Mouse (Mus musculus) thymus, postnatal 10 days (tissue): ENCODE data around the gene Slc25a34.

Experiments used
- DNase-seq, 2 experiments: peaks; one replicate each; pipeline ENCODE4 v3.0.0; 2021; ENCODE audit warnings: low spot score in 2 of 2

Gene Slc25a34

DNA sequence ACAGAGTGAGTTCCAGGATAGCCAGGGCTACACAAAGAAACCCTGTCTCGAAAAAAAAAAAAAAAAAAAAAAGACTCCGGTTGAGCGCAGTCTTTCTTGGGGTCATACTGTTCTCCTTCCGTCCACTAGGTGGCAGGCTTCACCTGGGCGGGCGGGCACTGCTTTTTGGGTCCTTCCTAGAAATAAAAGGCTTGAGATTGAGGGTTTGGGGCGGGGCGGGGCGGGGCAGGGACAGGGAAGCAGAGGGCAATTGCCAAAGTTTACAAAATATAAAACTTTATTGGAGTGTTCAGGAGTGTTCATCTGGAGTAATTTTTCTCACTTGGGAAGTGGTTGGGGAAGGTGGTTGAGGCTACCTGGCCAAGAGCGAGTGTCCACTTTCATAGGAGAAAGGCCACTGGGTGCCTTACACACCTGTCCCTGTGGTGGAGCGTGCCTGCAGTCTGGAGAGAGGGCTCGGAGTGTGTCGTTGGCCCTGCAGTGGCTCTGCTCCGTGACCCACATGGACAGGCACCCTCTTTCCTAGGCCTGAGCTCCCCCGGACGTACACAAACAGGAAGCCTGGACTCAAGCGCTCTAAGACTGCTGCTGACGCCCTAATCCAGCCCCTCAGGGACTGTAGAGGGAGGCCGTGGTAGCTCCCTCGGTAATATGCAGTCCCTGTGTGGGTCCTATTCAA lies 4.9 kb downstream of the Slc25a34 start, which contains the start of gene Tmem82:
Tmem82 (minus strand) TSS at position 69 of the 679 bp plus-strand sequence.
- DNase-seq: peak; percentile 32 to 63

DNA sequence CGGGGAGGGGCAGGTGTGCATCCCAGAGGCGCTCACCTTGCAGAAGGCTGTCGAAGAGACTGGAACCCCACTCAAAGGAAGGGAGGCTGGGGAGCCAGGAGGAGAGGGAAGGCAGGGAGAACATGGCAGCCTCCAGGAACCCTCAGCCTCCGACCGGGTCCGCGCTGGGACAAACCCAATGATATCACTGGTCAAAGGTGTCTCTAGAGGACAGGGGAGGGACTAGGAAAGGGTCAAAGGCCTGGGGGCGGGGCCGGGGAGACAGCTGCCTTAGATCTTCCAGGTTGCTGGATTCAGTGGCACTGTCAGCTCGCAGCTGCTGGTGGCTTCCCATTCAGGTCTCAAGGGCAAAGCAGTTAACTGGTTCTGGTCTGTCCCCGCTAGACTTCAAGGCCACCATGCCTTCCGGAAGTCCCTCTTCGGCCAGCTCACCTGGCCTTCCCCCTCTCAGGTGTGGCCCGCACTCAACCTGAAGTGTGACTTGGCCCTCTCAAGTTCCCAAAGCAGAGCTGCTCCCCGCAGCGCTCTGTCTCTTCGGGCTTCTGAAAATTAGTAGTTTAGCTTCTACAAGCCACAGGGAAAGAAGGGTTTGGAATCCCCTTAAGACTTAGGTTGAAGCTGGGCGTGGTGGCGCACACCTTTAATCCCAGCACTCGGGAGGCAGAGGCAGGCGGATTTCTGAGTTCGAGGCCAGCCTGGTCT lies 5.6 kb downstream of the Slc25a34 start:
- DNase-seq: no peak

DNA sequence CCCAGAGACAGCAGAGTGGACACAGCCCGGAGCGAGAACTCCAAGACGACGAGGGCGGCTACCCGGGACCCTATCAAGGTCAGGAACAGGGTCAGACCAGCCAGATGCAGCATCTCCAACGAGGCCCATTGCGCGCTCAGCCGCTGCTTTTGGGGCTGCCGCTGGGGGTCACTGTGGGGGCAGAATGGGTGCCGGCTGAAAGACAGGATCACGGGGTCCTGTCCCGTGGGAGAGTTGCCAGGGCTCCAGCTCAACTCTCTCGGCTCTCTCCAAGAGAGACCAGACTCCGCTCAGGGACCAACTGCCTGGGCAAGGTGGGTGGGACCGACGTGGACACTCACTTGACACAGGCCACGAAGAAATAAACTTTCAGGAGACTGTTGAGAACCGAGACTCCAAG lies 6.3 kb downstream of the Slc25a34 start:
- DNase-seq: peak; percentile 51 to 80

DNA sequence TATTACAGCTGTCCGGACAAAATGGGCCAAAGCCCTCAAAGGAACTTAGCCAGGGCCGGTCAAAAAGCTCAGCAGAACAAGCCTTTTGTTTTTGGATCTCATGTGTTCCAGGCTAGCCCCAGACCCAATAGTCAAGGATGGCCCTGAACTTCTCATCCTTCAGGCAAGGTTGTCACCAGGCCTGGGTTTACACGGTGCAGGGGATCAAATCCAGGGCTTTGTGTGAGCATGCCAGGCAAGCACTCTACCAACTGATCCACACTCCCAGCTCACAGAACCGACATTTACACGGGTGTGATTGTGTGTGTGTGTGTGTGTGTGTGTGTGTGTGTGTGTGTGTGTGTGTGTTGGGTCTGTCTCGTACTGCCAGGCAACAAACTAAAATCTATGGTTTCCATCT lies 6.8 kb downstream of the Slc25a34 start:
- DNase-seq: no peak

DNA sequence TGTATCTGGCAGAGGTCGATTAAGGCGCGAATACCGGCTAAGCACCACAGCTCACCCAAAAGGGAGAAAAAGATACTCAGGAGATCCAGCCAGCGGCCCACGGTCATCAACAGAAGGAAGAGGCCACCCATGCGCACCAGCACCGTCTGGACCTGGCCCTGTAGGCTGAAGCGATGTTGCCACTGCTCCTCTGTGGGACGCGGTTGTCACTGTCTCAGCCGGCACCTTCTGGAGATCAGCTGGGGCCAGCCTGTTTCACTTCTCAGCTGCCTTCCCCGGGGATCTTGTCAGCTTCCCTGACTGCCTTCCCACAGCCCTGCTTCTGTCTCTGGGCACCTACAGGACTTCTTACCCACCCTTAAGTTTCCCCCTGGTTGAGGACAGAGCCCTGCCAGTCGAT lies 8.7 kb downstream of the Slc25a34 start:
- DNase-seq: no peak

DNA sequence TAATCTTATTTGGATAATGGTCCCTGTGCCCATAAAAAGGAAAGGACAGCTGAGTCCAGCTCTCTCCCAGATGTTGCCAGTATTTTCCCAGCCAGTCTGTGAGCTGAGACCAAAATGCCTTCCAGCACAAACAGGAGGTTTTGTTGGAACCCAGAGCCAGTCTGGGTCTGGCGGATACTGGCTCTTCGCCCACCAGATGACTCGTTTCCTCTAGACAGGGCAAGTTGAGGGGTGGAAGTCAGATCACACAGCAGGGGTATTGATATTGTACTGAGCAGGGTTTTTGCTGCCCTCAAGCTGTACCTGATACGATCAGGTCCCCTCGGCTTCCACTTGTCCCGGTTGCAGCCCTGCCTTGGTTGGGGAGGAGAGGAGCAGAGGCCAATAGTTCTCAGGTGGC lies 14.1 kb downstream of the Slc25a34 start:
- no peak for DNase-seq

DNA sequence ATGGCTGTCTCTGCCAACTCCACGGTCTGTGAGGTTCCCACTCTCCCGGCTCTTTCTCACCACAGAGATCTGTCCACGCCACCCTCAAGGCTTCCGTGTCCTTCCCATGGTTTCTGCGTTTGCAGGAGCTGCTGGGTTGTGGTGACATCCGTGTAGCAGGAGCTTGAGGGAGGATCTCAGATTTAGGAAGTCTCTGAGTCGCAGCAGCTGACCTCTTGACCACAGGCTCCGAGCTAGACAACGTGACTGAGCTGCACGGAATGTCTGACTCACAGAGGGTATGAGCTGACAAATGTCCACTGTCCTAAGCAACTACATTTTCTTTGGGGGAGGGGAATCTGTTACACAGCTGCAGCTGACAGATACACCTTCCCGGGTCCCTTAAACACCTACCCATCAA lies 17.8 kb downstream of the Slc25a34 start, which contains the start of gene Fblim1:
Fblim1 (minus strand) TSS at position 236 of the 400 bp plus-strand sequence.
- DNase-seq: no peak

DNA sequence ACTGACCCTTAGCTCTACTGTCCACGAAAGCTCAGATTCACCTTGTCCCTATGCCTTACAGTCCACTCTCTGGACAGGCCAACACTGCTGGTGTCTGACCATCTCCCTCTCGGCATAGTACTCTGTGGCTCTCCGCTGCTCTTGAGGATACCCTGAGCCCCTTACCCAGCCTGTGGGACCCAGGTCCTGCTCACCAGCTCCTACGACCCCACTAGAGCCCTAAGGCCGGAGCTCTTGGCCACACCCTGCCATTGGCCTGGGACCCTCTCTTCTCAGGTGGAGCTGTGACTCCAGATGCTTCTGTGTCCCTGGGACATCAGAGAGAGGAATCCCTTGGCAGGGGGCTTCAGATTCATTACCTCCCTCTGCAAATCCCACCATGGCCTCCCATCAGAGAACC lies 18.2 kb downstream of the Slc25a34 start:
- DNase-seq: no peak

DNA sequence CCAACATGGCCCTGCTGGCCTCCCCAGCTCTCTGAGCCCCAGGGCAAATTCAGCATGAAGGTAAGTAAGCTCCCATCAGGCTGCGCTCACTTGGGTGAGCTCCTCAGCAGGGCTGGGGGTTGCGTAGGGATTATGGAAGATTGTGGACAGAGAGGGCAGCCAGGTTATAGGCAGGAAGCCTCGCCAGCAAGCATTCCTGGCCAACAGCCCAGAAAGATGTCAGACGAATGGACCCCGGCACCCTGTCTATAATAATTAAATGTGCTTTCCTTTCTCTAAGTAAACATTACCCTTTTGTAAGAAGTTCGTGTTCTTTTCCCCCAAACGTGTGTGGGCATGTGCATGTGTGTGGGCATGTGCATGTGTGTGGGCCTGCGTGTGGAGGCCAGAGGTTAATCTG lies 19.1 kb downstream of the Slc25a34 start:
- no peak for DNase-seq

DNA sequence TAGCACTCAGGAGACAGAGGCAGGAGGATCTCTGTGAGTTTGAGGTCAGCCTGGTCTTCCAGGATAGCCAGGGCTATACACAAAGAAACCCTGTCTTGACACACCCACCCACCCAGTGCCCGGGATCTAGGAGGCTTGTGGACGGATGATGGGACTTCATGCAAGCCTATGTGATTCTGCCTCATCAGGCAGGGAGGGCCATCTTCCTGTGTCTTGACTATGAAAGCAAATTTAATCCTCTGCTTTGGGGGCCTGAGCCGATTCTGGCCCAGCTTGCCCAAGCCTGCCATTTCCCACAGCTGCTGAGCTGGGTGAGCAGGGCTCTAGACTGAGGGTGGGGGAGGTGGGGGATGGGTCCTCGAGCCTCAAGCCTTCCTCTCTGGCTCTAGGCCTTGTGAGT lies 19.7 kb downstream of the Slc25a34 start:
- DNase-seq: no peak

DNA sequence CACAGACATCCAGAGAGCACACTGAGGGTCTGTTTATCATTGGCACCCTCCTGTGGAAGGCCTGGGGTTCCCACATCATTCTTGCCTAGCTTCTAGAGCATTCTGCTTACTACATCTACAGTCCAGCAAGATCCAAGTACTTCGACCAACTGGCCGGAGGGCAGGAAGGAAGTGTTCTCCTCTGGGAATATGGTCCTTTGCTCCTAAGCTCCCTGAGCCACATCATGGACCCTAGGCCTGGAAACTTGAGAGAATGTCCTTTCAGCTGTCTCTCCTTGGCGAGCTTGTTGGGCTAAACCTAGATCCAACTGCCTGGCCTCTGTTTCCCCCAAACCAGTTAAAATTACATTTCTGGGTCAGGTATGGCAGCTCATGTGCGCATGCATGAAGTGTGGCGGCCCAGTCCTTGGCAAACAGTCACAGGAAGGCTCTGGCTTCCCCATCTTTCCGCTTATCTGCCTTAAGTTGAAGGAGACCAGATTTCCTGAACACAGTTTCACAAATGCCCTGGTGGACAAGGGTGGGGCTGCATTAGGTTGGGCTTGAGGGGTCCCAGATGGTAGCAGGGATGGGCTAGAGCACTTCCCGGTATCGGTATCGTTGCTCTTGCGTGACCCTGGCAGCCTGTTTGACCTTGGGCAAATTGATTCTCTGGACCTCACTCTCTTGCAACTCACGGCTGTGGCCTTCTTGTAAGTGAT lies 20.9 kb downstream of the Slc25a34 start:
- DNase-seq: no peak

DNA sequence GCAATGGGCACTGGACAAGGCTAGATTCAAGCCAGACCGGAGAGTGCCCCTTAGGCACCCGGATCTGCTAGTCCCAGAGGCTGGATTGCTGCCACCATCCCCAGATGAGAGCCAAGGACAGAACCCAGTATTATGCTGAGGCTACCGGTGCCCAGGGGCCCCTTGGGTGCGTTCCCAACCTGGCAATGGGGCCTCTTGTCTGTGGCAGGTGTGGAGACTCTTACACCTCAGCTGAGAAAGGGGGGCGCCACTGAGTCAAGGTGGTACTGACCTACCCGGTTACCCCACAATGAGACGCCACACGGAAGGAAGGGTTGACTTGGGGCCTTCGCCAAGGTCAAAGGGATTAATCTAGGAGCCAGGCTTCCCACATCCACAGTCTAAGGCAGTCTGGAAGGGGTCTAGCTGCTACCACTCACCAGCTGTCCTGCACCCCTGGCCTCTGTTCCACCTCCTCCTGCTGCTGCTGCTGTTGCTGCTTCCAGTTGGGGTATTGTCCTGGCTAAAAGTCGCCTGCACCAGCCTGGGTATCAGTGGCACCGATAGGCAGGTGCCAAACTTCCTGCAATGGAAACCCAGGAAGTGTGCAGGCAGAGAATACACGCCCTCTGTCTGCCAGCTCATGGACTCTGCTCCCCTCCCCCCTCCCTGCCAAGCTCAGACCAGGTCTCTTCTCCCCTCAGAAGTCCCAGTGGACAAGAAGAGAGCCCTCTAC lies 22.3 kb downstream of the Slc25a34 start:
- no peak for DNase-seq

DNA sequence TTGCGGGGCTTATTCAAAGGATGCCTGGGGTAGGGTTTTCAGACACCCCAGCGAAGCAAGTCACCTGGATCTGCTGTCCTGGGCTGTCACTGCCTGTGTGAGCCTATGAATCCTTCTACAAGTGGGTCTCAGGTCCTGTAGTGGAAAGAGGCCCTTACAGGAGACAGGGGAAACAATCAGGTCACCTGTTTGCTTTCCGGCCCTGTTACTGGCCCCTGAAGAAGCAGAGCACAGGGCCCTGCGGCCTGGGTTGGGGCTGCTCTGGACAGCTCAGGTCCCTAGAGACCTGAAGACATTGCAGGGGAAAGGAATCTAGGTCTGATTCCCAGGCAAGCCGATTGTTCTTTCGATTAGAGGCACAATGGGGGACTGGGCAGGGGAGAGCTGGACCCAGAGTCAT lies 23.3 kb downstream of the Slc25a34 start:
- no peak for DNase-seq

DNA sequence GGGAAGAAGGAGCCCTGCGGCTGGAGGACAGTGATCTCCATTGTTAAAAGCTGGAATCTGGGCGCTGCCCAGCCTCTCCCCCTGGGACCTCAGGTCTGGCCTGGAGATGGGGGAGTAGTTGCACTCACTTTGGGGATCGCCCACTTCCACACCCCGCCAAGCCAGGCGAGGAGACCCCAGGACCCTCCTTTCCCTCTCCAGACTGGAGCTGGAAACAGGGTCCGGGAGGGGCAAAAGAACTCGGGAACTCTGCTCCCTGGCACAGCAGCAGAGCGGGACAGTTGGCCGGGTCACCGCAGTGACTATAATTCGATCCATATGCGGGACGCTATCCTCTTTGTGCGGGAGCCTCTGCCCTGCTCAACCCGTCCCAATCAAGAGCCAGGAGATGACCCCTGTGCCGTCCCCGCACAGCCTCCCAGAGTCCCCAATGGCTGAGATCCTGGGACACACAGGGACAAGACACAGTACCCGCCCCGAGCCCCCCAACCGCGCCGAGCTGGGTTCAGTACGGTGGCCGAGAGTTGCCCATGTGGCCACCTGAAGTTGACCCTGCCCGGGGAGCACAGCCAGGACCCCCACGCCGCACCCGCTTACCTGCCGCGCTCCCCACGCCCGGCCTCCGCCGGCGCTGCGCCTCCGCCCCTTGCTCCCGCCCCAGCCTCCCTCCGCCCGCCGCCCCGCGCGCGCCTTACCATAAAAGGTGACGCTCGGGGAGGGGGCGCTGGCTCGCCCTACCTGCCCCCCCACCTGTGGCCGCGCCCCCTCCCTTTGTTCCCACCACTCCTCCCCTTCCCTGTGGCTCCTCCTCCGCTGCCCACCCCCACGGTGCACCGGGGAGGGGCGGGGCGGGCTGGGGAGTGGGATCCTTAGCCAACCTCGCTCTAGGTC lies 24.1 kb downstream of the Slc25a34 start:
- no peak for DNase-seq

DNA sequence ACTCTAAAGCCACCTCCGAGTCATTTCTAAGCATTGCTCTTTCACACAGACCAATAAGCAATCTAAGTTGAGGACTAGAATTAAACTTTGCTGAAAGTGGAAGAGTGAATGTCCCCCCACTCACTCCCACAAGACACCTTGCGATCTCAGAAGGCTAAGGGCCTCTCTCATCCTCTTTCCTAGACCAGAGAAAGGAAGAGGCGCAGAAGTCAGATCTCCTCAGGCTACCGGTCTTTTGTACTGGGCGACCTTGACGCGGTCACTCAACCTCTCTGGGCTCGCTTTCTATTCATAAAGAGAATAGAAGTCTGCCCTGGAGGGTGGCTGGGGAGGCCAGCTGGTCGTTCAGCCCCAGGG lies 24.7 kb downstream of the Slc25a34 start:
- no peak for DNase-seq

DNA sequence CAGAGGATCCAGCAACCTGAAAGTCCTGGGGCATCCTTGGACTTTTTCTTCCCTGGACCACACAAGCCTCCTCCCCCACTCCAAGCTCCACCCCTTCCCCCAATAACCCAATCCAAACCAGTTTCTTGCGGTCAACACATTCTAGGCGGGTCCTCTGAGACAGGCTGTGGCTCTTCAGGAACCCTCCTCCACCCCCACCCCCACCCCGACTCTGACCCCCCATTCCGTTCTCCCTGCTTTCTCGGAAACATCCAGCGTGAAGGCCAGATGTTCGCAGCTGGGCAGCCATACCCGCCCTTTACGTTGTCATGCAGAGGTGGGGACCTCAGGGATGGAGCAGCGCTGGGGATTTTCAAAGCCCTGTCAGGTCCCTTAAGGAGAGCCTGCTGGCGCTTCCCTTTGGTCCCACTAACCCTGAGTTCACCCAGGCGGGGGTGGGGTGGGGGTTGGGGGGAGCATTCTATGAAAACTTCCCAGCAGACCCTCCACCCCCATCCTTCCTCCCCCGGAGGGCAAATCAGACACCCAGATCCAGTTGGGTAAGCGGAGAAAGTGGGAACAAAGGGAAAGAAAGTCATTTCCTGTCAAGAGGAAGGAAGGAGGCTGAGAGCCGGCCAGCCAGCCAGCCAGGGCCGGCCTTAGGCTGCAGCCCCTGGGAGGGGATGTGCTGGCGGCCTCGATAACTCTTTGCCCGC lies 25.3 kb downstream of the Slc25a34 start:
- DNase-seq: no peak

DNA sequence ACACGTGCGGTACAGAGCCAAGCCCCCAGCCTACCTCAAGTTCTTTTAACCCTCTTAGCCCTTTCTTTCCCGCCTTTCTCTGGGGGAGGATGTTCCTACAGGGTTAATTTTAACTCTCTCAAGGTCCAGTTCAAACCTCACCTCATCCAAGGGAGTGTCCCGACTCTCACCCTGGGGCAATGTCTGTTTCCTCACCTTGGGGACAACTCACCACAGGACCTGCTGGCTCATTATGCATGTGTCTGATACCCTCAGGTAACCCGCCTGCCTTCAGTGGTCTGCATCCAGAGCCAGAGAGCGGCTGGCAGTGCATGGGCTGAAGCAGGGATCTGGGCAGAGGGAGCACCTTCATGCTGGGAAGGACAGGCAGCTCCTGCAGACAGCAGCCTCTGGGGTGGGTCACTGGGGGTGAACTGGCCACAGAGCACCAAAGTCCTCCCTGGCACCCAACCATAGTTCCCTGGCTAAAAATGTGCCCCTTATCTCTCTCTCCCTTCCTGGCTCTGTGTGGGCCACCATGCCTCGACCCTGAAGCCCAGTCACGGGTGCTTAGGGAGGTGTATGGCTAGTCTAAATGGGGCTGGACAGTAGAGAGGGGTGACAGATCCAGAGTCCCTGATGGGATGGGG lies 26.8 kb downstream of the Slc25a34 start:
- no peak for DNase-seq

DNA sequence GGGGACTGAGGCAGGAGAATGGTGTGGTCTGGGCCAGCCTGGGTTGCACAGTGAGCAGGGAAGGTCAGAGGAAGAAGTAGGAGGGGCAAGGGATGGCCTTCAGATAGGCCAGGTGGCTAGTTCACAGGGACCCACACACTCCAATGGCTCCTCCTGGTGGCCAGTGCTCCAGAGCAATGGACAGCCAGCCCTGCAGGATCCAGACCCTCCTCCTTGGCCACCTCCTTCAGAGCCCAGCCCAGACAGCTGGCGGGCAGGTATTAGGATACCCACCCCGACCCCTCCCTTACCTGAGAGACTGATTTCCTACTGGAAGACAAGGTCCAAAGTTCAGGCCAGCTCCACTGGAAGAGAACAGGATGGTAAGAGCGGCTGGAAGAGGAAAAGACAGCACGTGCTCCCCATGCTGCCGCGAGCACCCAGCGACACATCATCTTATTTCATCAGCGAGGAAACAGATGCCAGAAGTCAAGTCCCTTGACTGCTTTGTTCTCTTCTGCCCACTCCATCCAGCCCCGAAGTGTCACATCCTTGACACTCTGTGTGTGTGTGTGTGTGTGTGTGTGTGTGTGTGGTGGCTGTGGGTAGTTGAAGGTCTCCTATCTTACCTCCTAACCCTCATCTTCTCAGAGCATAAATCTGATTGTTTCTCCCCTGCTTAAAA lies 27.9 kb downstream of the Slc25a34 start:
- DNase-seq: no peak

DNA sequence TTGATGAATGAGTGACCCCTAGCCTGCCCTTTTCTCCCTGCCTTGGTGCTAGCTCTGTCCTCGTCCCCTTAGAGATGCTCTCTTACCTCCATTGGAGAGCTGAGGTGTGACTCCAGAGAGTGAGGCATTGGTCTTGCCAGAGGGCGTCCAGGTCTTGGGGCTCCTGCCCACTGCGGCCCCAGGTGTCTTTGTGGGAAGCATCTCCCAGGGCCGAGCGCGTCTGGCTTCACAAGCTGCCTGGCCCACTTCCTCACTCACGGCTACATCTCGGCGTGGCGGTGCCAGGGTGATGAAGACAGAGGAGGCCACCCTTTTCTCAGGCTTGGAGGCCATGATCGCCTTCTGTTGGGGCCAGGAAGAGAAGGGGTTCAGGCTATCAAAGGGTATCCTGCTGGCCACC lies 28.5 kb downstream of the Slc25a34 start:
- no peak for DNase-seq

DNA sequence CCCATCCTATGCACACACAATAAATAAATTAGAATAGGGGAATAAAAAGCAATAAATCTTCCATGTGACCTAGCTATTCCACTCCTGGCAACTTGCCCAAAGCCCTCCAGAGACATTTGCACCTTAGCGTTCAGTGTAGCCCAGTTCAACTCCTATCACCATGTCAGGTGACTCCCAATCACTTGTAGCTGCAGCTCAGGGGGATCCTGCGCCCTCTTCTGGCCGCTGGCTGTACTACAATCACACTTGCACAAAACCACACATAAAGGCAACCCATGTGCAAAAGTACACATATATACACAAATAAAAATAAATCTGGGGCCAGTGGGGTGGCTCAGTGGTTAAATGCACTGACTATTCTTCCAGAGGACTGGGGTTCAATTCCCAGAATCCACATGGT lies 32.1 kb downstream of the Slc25a34 start:
- peak in 1 of 2 experiments; percentile 56 for DNase-seq
